Mouse (Mus musculus): ENCODE results near the gene Saxo1. TPM values are rescaled to one million over a fixed set of nuclear protein-coding genes. Genes with fewer than 3 reads are reported as not detected.

The Saxo1 gene
- polyA plus RNA-seq, 1 experiment from 2014 or later, result not detected

GRCm38 (mm10) chr4:86537972-86538371, 20.2 kb downstream of the Saxo1 start:
- Histone ChIP-seq H3K9me3 (replicated peaks; ENCODE audit: control insufficient read depth, low read length) (no peaks in the 10 kb centered on the region), H3K9ac (ENCODE audit: low read length) (no peak overlapping the region), H3K4me2 (ENCODE audit: low read length) (no peak overlapping the region), H3K4me3 (ENCODE audit: low read depth, low read length) (no peak overlapping the region), H3K4me1 (ENCODE audit: control insufficient read depth, insufficient read depth, low read length) (no peaks in the 10 kb centered on the region), H3K27me3 (replicated peaks; ENCODE audit: control insufficient read depth, insufficient read depth, low read length) (no peaks in the 10 kb centered on the region), H3K36me3 (ENCODE audit: control insufficient read depth, insufficient read depth, low read length) (no peaks in the 10 kb centered on the region), H3K27ac (ENCODE audit: low read depth, low read length) (no peak overlapping the region)
- ATAC-seq (no peak), DNase-seq (ENCODE audit: low spot score) (peak; percentile 66)
- WGBS, result 40% methylated on average over 4 of the region's 4 CpGs

DNA sequence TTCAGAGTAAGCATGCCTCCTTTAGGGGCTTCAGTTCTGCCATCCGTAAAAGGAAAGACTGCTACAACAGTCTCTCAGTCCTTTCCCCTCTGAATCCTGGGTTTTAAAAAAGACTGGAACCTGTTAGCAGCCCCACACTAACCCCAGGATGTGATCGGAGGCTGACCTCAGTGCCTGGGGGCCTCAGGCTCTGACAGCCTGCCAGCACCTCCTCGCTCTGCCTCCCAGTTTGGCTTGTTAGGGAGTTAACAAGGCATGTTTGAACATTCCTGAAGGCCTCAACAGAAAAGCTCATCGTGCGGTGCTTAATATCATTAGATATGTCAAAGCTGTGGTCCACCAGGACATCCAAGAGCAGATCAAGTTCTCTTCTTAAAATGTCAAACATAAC, 24.0 kb downstream of the Saxo1 start:
- 78% methylated on average over 5 of the region's 5 CpGs for WGBS
- no peak for DNase-seq (ENCODE audit: low spot score)
- no peaks in the 10 kb centered on the region for H3K27me3 ChIP-seq (replicated peaks; ENCODE audit: control insufficient read depth, insufficient read depth, low read length)

DNA sequence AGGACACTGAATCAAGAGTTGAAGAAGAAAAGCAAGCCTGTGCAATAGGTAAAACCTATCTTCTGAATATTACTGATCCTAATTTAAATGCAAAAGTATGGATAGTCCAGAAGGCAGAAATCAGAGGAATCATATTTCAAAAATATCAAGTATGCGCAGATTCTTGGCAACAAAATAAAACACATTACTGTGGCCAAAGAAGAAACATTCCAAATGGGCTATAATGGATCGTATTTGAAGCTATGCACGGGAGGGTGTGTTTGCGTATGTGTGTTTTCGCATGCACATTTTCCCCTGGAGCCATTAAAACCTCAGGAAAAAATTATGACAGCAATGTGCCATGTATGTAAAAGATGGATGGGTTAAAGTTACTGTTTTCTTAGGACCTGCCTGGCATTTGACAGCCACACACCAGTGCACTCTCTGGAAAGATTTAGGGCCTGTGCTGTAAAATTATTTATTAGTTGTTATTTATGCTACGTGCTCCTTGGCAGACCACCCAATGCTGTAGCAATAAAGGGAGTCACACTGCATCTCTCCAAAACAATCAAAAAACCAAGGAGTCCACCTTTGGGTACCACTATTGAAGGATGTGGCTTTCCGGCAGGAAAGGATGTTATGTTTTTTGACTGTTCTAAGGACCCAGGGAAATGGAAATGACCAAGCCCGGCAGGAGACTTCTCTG, 24.6 kb downstream of the Saxo1 start:
- H3K27ac ChIP-seq (ENCODE audit: low read depth, low read length), result no peak overlapping the region
- no peaks in the 10 kb centered on the region for H3K36me3 ChIP-seq (ENCODE audit: control insufficient read depth, insufficient read depth, low read length)
- no peak overlapping the region for H3K9ac ChIP-seq (ENCODE audit: low read length)
- H3K4me3 ChIP-seq (ENCODE audit: low read depth, low read length), result no peak overlapping the region
- H3K4me2 ChIP-seq (ENCODE audit: low read length), result no peak overlapping the region
- no peaks in the 10 kb centered on the region for H3K27me3 ChIP-seq (replicated peaks; ENCODE audit: control insufficient read depth, insufficient read depth, low read length)
- H3K9me3 ChIP-seq (replicated peaks; ENCODE audit: control insufficient read depth, low read length), result no peaks in the 10 kb centered on the region
- H3K4me1 ChIP-seq (ENCODE audit: control insufficient read depth, insufficient read depth, low read length), result no peaks in the 10 kb centered on the region
- WGBS, result 83% methylated on average over 8 of the region's 8 CpGs
- no peak for DNase-seq (ENCODE audit: low spot score)
- ATAC-seq, result no peak

More for the DNA sequence above, 24.0 kb downstream of the Saxo1 start:
- no peaks in the 10 kb centered on the region for H3K9me3 ChIP-seq (replicated peaks; ENCODE audit: control insufficient read depth, low read length)
- no peak overlapping the region for H3K4me2 ChIP-seq (ENCODE audit: low read length)
- H3K27ac ChIP-seq (ENCODE audit: low read depth, low read length), result no peak overlapping the region
- H3K4me3 ChIP-seq (ENCODE audit: low read depth, low read length), result no peak overlapping the region
- H3K36me3 ChIP-seq (ENCODE audit: control insufficient read depth, insufficient read depth, low read length), result no peaks in the 10 kb centered on the region
- no peak for ATAC-seq
- H3K4me1 ChIP-seq (ENCODE audit: control insufficient read depth, insufficient read depth, low read length), result no peaks in the 10 kb centered on the region
- no peak overlapping the region for H3K9ac ChIP-seq (ENCODE audit: low read length)

GRCm38 (mm10) chr4:86529161-86529560, 29.0 kb downstream of the Saxo1 start:
- no peaks in the 10 kb centered on the region for H3K9me3 ChIP-seq (replicated peaks; ENCODE audit: control insufficient read depth, low read length)
- H3K4me2 ChIP-seq (ENCODE audit: low read length), result no peak overlapping the region
- no peak overlapping the region for H3K4me3 ChIP-seq (ENCODE audit: low read depth, low read length)
- H3K27ac ChIP-seq (ENCODE audit: low read depth, low read length), result no peak overlapping the region
- H3K27me3 ChIP-seq (replicated peaks; ENCODE audit: control insufficient read depth, insufficient read depth, low read length), result no peaks in the 10 kb centered on the region
- H3K36me3 ChIP-seq (ENCODE audit: control insufficient read depth, insufficient read depth, low read length), result no peaks in the 10 kb centered on the region
- no peak overlapping the region; the same call in 1 of the 2 replicates for H3K9ac ChIP-seq (ENCODE audit: low read length)
- ATAC-seq (no peak), DNase-seq (ENCODE audit: low spot score) (peak; percentile 7)
- H3K4me1 ChIP-seq (ENCODE audit: control insufficient read depth, insufficient read depth, low read length), result no peaks in the 10 kb centered on the region
- WGBS, result 71% methylated on average over 6 of the region's 6 CpGs

DNA sequence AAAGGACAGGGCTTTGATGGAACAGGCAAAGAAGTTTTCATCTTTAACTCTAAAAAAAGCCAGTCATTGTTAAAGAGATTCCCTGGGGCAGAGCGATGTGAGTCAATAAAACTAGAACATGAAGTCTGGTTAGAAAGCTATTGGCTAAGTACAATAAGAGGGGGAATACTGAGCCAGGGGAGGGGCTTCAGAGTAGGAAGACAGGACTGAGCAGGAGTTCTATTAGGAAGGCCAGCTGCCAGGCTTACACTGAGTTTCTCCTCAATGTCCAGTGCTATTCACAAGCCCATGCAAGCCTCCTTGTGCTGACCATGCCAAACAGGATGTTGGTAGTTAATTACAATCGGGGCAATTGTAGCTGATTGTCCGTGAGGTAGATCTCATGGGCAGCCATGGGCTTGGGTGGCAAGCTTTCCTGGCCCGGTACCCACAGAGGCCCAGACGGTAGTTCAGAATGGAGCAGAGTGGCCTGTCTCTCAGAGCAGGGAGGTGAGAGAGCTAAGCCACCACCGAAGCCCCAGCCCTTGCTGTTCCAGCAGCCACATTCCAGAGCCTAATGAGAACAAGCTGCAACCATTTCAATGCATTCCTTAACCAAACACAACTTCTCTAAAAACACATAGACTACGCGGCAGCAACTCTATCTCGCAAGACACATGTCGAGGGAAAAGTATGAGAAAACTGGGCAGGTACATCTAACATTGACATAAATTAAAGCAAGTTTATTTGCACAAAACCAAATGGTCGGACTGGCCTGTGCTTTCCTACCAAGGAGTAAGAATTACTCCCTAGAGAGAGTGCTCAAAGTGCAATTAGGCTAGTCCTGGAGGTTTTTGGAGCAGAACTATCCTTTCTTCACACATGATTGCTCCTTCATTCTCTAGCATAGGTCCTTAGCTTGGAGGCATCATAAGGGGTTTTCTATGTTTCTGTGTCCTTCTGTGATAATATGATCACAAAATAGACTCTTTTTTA, 30.7 kb downstream of the Saxo1 start:
- Histone ChIP-seq H3K4me2 (ENCODE audit: low read length) (no peak overlapping the region), H3K9me3 (replicated peaks; ENCODE audit: control insufficient read depth, low read length) (no peaks in the 10 kb centered on the region), H3K27me3 (replicated peaks; ENCODE audit: control insufficient read depth, insufficient read depth, low read length) (no peaks in the 10 kb centered on the region), H3K4me1 (ENCODE audit: control insufficient read depth, insufficient read depth, low read length) (no peaks in the 10 kb centered on the region), H3K27ac (ENCODE audit: low read depth, low read length) (no peak overlapping the region), H3K36me3 (ENCODE audit: control insufficient read depth, insufficient read depth, low read length) (no peaks in the 10 kb centered on the region), H3K4me3 (ENCODE audit: low read depth, low read length) (no peak overlapping the region), H3K9ac (ENCODE audit: low read length) (no peak overlapping the region)
- 85% methylated on average over 11 of the region's 11 CpGs for WGBS
- DNase-seq (ENCODE audit: low spot score) (no peak), ATAC-seq (no peak)

DNA sequence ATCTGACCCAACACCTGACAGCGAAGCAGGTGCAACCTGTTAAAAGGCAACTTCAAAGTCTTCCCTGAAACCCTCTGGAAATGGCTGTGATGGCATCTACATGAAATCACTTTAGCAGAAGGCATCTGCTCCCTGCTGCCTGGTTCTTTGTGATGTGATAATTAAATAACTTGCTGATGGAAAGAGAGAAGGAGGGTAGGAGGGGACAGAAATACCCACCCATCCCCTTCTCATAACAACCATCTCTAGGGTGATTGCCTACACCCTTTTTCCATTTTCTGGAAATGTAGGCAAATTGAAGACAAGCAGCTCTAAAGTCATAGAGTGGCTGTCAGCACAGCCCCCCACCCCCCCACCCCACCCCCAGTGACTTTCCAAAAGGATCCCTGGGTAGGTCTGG, 33.6 kb downstream of the Saxo1 start:
- ATAC-seq, result no peak
- no peaks in the 10 kb centered on the region for H3K36me3 ChIP-seq (ENCODE audit: control insufficient read depth, insufficient read depth, low read length)
- H3K4me2 ChIP-seq (ENCODE audit: low read length), result no peak overlapping the region
- H3K4me3 ChIP-seq (ENCODE audit: low read depth, low read length), result no peak overlapping the region
- no peaks in the 10 kb centered on the region for H3K27me3 ChIP-seq (replicated peaks; ENCODE audit: control insufficient read depth, insufficient read depth, low read length)
- H3K4me1 ChIP-seq (ENCODE audit: control insufficient read depth, insufficient read depth, low read length), result no peaks in the 10 kb centered on the region
- H3K9me3 ChIP-seq (replicated peaks; ENCODE audit: control insufficient read depth, low read length), result no peaks in the 10 kb centered on the region
- no peak for DNase-seq (ENCODE audit: low spot score)
- no peak overlapping the region for H3K9ac ChIP-seq (ENCODE audit: low read length)
- WGBS, result 85% methylated on average over 1 of the region's 1 CpGs
- no peak overlapping the region for H3K27ac ChIP-seq (ENCODE audit: low read depth, low read length)

GRCm38 (mm10) chr4:86523771-86524170, 34.4 kb downstream of the Saxo1 start:
- no peaks in the 10 kb centered on the region for H3K4me1 ChIP-seq (ENCODE audit: control insufficient read depth, insufficient read depth, low read length)
- DNase-seq (ENCODE audit: low spot score), result no peak
- H3K27me3 ChIP-seq (replicated peaks; ENCODE audit: control insufficient read depth, insufficient read depth, low read length), result no peaks in the 10 kb centered on the region
- no peak overlapping the region for H3K4me3 ChIP-seq (ENCODE audit: low read depth, low read length)
- H3K9me3 ChIP-seq (replicated peaks; ENCODE audit: control insufficient read depth, low read length), result no peaks in the 10 kb centered on the region
- H3K4me2 ChIP-seq (ENCODE audit: low read length), result no peak overlapping the region
- no peak for ATAC-seq
- H3K27ac ChIP-seq (ENCODE audit: low read depth, low read length), result no peak overlapping the region
- 75% methylated on average over 5 of the region's 5 CpGs for WGBS
- H3K9ac ChIP-seq (ENCODE audit: low read length), result no peak overlapping the region
- H3K36me3 ChIP-seq (ENCODE audit: control insufficient read depth, insufficient read depth, low read length), result no peaks in the 10 kb centered on the region

DNA sequence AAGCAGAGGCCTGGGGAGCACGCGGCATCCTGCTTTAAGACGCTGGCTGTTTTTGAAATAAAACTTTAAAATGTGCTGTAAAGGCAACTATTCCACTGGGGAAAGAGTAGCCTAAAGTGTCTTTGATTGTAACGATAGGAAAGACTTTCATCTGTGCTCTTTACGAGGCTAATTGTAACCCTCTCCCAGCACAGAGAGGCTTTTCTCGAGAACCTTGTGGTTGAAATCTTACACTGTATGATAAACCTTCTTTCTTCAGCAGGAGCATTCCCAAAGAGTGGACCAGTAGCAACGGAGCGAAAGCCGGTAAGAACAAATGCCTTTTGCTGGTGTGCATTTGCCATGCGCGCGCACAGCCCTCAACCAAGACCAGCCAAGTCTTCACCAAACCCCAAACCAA, 37.4 kb downstream of the Saxo1 start:
- no peaks in the 10 kb centered on the region for H3K36me3 ChIP-seq (ENCODE audit: control insufficient read depth, insufficient read depth, low read length)
- DNase-seq (ENCODE audit: low spot score) (no peak), ATAC-seq (no peak)
- H3K4me3 ChIP-seq (ENCODE audit: low read depth, low read length), result no peak overlapping the region
- WGBS, result 90% methylated on average over 12 of the region's 12 CpGs
- no peak overlapping the region for H3K9ac ChIP-seq (ENCODE audit: low read length)
- H3K27me3 ChIP-seq (replicated peaks; ENCODE audit: control insufficient read depth, insufficient read depth, low read length), result no peaks in the 10 kb centered on the region
- no peak overlapping the region for H3K27ac ChIP-seq (ENCODE audit: low read depth, low read length)
- no peaks in the 10 kb centered on the region for H3K9me3 ChIP-seq (replicated peaks; ENCODE audit: control insufficient read depth, low read length)
- H3K4me2 ChIP-seq (ENCODE audit: low read length), result no peak overlapping the region
- H3K4me1 ChIP-seq (ENCODE audit: control insufficient read depth, insufficient read depth, low read length), result no peaks in the 10 kb centered on the region

GRCm38 (mm10) chr4:86519953-86520352, 38.2 kb downstream of the Saxo1 start:
- Histone ChIP-seq H3K9ac (ENCODE audit: low read length) (no peak overlapping the region), H3K9me3 (replicated peaks; ENCODE audit: control insufficient read depth, low read length) (no peaks in the 10 kb centered on the region), H3K27ac (ENCODE audit: low read depth, low read length) (no peak overlapping the region), H3K27me3 (replicated peaks; ENCODE audit: control insufficient read depth, insufficient read depth, low read length) (no peaks in the 10 kb centered on the region), H3K36me3 (ENCODE audit: control insufficient read depth, insufficient read depth, low read length) (no peaks in the 10 kb centered on the region), H3K4me1 (ENCODE audit: control insufficient read depth, insufficient read depth, low read length) (no peaks in the 10 kb centered on the region), H3K4me3 (ENCODE audit: low read depth, low read length) (no peak overlapping the region), H3K4me2 (ENCODE audit: low read length) (no peak overlapping the region)
- DNase-seq (ENCODE audit: low spot score) (no peak), ATAC-seq (no peak)
- WGBS, result 90% methylated on average over 6 of the region's 6 CpGs

All from forebrain, embryonic 14.5 days (tissue).